Mouse (Mus musculus) telencephalon, adult 2 months (tissue): ENCODE measurements around the gene E030018B13Rik.

Experiments used
- DNase-seq: peaks from one replicate; pipeline ENCODE4 v3.0.0-alpha.2; 2011; ENCODE audit warnings: low read depth, low spot score

Gene E030018B13Rik

DNA sequence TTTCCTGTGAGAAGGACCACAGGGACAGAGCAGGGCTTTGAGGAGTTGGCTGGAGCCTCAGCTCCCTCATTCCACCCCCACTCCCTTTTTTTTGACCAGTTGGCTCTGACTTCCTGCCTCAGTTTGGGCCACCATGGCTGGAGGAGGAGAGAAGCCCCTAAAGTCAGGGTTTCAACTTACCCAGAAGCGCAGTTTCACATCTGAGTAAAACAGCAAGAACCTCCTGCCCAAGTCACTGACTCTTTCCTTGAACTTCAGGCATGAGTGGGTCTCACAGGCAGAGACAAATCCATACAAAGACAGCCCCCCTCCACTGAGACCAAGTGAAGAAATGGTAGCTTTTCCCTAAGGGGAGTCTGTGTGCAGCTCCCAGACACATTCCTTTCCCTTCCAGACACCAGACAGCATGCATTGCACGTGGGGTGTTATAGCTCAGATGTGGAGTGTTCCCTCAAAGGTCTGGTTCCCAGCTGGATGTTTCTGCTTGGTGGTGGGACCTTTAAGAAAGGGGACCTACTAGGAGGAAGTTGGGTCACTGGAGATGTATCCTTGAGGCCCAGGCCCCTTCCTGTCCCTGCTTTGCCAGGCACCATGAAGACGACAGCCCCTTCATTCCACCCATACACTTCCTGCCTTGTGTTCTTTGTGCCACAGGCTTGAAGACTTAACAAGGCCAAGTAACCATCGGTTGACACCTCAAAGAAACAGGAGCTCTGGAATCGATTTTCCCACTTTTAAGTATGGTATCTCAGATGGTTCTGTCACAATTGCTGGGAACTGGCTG is 49.2 kb downstream of the E030018B13Rik start:
- no peak for DNase-seq

GRCm38 (mm10) chr7:63969941-63970340 is 53.3 kb downstream of the E030018B13Rik start:
- no peak for DNase-seq
